Mouse (Mus musculus): Measurements from ENCODE around the gene Bcas3. TPM values are rescaled to one million over a fixed set of nuclear protein-coding genes. Genes with fewer than 3 reads are reported as not detected.

Bcas3 gene
- polyA plus RNA-seq, 1 experiment from 2014 or later = 26.0 TPM

GRCm38 (mm10) chr11:85599251-85599650 is 246.3 kb downstream of the Bcas3 start:
- TF ChIP-seq EP300 (IDR thresholded peaks at IDR 0.05) = no peak
- no peak for TF ChIP-seq CTCF (IDR thresholded peaks at IDR 0.05)
- Histone ChIP-seq H3K36me3 (ENCODE audit: insufficient read depth, low read length) (no peaks in the 10 kb centered on the region), H3K27ac (ENCODE audit: low read length) (no peak overlapping the region), H3K9ac (replicated peaks; ENCODE audit: low read depth) (no peak overlapping the region), H3K27me3 (replicated peaks; ENCODE audit: insufficient read depth, low read length) (no peaks in the 10 kb centered on the region), H3K4me2 (replicated peaks; ENCODE audit: low read depth, low read length) (no peak overlapping the region), H3K4me1 (ENCODE audit: insufficient read depth, low read depth, low read length) (no peaks in the 10 kb centered on the region; the same call in 1 of the 2 replicates), H3K4me3 (ENCODE audit: low read depth, low read length) (no peak overlapping the region), H3K9me3 (ENCODE audit: low read length) (no peaks in the 10 kb centered on the region)
- no peak for ATAC-seq
- DNase-seq (ENCODE audit: low spot score) = no peak

GRCm38 (mm10) chr11:85603546-85604322 is 250.8 kb downstream of the Bcas3 start:
- Histone ChIP-seq H3K9ac (replicated peaks; ENCODE audit: low read depth) (no peak overlapping the region), H3K4me3 (ENCODE audit: low read depth, low read length) (no peak overlapping the region), H3K27ac (ENCODE audit: low read length) (no peak overlapping the region), H3K36me3 (ENCODE audit: insufficient read depth, low read length) (no peaks in the 10 kb centered on the region), H3K4me2 (replicated peaks; ENCODE audit: low read depth, low read length) (no peak overlapping the region), H3K4me1 (ENCODE audit: insufficient read depth, low read depth, low read length) (no peaks in the 10 kb centered on the region), H3K9me3 (ENCODE audit: low read length) (no peaks in the 10 kb centered on the region), H3K27me3 (replicated peaks; ENCODE audit: insufficient read depth, low read length) (no peaks in the 10 kb centered on the region)
- DNase-seq (ENCODE audit: low spot score) (no peak), ATAC-seq (no peak)
- WGBS = 90% methylated on average over 3 of the region's 3 CpGs
- TF ChIP-seq EP300 (IDR thresholded peaks at IDR 0.05) (no peak), CTCF (IDR thresholded peaks at IDR 0.05) (no peak)

GRCm38 (mm10) chr11:85609303-85609940 is 256.5 kb downstream of the Bcas3 start:
- DNase-seq (ENCODE audit: low spot score) (no peak), ATAC-seq (no peak)
- no peak overlapping the region for H3K4me2 ChIP-seq (replicated peaks; ENCODE audit: low read depth, low read length)
- no peak overlapping the region for H3K4me3 ChIP-seq (ENCODE audit: low read depth, low read length)
- H3K27ac ChIP-seq (ENCODE audit: low read length) = no peak overlapping the region
- no peak overlapping the region for H3K9ac ChIP-seq (replicated peaks; ENCODE audit: low read depth)
- H3K4me1 ChIP-seq (ENCODE audit: insufficient read depth, low read depth, low read length) = 0 out of 2 replicates have a peak, but pooled peaks cover 3% of the 10 kb centered on the region
- TF ChIP-seq EP300 (IDR thresholded peaks at IDR 0.05) (no peak), CTCF (IDR thresholded peaks at IDR 0.05) (no peak)
- 35% methylated on average over 5 of the region's 5 CpGs for WGBS
- H3K27me3 ChIP-seq (replicated peaks; ENCODE audit: insufficient read depth, low read length) = no peaks in the 10 kb centered on the region
- H3K9me3 ChIP-seq (ENCODE audit: low read length) = no peaks in the 10 kb centered on the region
- H3K36me3 ChIP-seq (ENCODE audit: insufficient read depth, low read length) = no peaks in the 10 kb centered on the region

- Histone ChIP-seq H3K27me3 (replicated peaks; ENCODE audit: insufficient read depth, low read length) (no peaks in the 10 kb centered on the region), H3K4me2 (replicated peaks; ENCODE audit: low read depth, low read length) (no peak overlapping the region), H3K9ac (replicated peaks; ENCODE audit: low read depth) (no peak overlapping the region), H3K4me1 (ENCODE audit: insufficient read depth, low read depth, low read length) (peaks cover 8% of the 10 kb centered on the region; the same call in 1 of the 2 replicates), H3K4me3 (ENCODE audit: low read depth, low read length) (no peak overlapping the region), H3K9me3 (ENCODE audit: low read length) (no peaks in the 10 kb centered on the region), H3K36me3 (ENCODE audit: insufficient read depth, low read length) (no peaks in the 10 kb centered on the region), H3K27ac (ENCODE audit: low read length) (no peak overlapping the region)
- DNase-seq (ENCODE audit: low spot score) (peak; percentile 47), ATAC-seq (no peak)
- no peak for TF ChIP-seq CTCF (IDR thresholded peaks at IDR 0.05)
- TF ChIP-seq EP300 (IDR thresholded peaks at IDR 0.05) = no peak
- 20% methylated on average over 5 of the region's 5 CpGs for WGBS
Measured at GRCm38 (mm10) chr11:85613035-85613434, 260.1 kb downstream of the Bcas3 start.

GRCm38 (mm10) chr11:85613586-85613985 is 260.6 kb downstream of the Bcas3 start:
- Histone ChIP-seq H3K4me1 (ENCODE audit: insufficient read depth, low read depth, low read length) (peaks cover 8% of the 10 kb centered on the region; the same call in 1 of the 2 replicates), H3K4me2 (replicated peaks; ENCODE audit: low read depth, low read length) (no peak overlapping the region), H3K9me3 (ENCODE audit: low read length) (no peaks in the 10 kb centered on the region), H3K9ac (replicated peaks; ENCODE audit: low read depth) (no peak overlapping the region), H3K36me3 (ENCODE audit: insufficient read depth, low read length) (no peaks in the 10 kb centered on the region), H3K4me3 (ENCODE audit: low read depth, low read length) (no peak overlapping the region), H3K27me3 (replicated peaks; ENCODE audit: insufficient read depth, low read length) (no peaks in the 10 kb centered on the region), H3K27ac (ENCODE audit: low read length) (no peak overlapping the region)
- TF ChIP-seq CTCF (IDR thresholded peaks at IDR 0.05) (no peak), EP300 (IDR thresholded peaks at IDR 0.05) (no peak)
- no peak for DNase-seq (ENCODE audit: low spot score)
- WGBS = 52% methylated on average over 3 of the region's 3 CpGs
- ATAC-seq = no peak

GRCm38 (mm10) chr11:85614431-85614830 is 261.5 kb downstream of the Bcas3 start:
- WGBS = 71% methylated on average over 6 of the region's 7 CpGs
- no peak overlapping the region for H3K4me2 ChIP-seq (replicated peaks; ENCODE audit: low read depth, low read length)
- H3K27ac ChIP-seq (ENCODE audit: low read length) = no peak overlapping the region
- H3K36me3 ChIP-seq (ENCODE audit: insufficient read depth, low read length) = no peaks in the 10 kb centered on the region
- DNase-seq (ENCODE audit: low spot score) = no peak
- H3K4me3 ChIP-seq (ENCODE audit: low read depth, low read length) = no peak overlapping the region
- no peak overlapping the region for H3K9ac ChIP-seq (replicated peaks; ENCODE audit: low read depth)
- peaks cover 8% of the 10 kb centered on the region; the same call in 1 of the 2 replicates for H3K4me1 ChIP-seq (ENCODE audit: insufficient read depth, low read depth, low read length)
- no peak for ATAC-seq
- H3K27me3 ChIP-seq (replicated peaks; ENCODE audit: insufficient read depth, low read length) = no peaks in the 10 kb centered on the region
- no peak for TF ChIP-seq EP300 (IDR thresholded peaks at IDR 0.05)
- TF ChIP-seq CTCF (IDR thresholded peaks at IDR 0.05) = no peak
- H3K9me3 ChIP-seq (ENCODE audit: low read length) = no peaks in the 10 kb centered on the region
